Mouse (Mus musculus) myocyte (in vitro differentiated cells): ENCODE data around the gene Sipa1l2.

ENCODE experiments used
- POLR2AphosphoS2 ChIP-seq: IDR thresholded peaks from one replicate; pipeline ENCODE4 v1.6.1; 2011; ENCODE audit warnings: low read depth, control low read depth; ENCODE audit not compliant: insufficient read length
- USF1 ChIP-seq: IDR thresholded peaks from one replicate; pipeline ENCODE4 v1.6.1; 2011; ENCODE audit warnings: low read depth, mild to moderate bottlenecking, control low read depth, moderate library complexity

- TF ChIP-seq USF1, result no peak
- TF ChIP-seq POLR2AphosphoS2, result no peak
Observed at GRCm38 (mm10) chr8:125556706-125557105, 12.9 kb downstream of the Sipa1l2 start.
